Mouse (Mus musculus) T-helper 1 cell (primary cell): ENCODE data around the gene Nectin2.

Experiments used
- in situ Hi-C: fragments of 300-600 bp; cut with MboI, MseI; formaldehyde crosslinking; loops from one replicate; pipeline ENCODE4 v1.15.1; 2025; ENCODE audit warnings: high pct_unique_total_duplicates

Gene Nectin2

DNA sequence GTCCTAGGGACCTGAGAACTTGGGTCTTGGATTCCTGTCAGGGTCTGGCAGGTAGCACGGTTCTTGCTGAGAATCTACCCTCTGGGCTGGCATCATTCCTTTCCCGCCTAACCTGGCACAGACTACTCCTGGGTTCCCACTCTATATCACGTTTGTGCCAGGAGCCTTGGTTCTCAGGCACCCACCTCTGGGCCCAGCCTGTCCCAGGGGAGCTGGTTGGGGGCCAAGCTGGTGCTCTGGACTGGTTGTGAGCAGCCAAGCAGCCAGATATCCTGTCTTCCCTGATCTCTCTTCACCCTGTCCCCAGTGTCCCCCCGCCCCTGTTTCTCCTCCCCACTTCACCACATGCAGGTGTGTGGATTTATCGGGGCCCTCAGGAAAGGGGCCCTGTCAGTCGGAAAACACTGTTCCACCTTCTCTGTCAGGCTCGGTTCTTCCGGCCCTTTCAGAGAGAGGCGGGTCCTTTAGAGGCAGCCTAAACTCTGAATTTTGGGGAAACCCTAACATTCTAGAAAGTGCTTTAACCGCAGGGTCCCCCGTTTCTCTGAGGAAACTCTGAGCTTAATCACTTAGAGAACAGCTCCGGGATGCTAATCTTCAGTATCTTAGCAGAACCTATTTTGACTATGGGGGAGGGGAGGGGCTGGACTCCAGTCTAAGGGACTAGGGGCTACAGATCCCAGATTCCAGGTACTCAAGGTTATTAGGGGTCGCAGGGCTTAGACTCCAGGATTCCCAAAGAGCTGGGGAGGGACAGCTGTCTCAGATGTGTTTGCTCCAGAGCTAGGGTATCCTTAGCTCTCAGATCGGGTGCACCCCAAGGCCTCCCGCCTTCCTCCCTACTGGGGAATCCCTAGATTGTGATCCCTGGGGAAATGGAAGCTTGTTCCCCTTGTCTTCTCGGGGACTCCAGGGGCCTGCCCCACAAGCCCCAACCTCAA is 19.4 kb upstream of the Nectin2 start:
- in situ Hi-C loops, result no loop called here

DNA sequence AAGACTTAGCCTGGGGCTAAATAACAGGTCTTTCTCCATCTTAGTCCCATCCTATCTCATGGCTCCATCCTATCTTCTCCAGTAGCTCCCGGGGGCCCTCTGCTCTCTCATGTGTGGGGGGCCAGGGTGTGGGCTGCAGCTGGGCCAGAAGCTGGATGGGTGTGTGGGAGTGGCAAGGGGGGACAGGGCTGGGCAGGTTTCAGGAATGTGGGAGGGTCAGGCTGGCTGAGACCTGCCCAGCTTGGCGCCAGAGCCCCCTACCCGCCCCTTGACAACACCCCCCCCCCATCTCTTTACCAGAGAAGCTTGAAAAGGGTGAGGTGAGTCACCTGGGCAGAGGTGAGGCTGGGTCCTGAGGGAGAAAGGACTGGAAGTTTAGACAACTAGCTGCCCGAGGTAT is 18.7 kb upstream of the Nectin2 start:
- in situ Hi-C loops, result no loop called here

DNA sequence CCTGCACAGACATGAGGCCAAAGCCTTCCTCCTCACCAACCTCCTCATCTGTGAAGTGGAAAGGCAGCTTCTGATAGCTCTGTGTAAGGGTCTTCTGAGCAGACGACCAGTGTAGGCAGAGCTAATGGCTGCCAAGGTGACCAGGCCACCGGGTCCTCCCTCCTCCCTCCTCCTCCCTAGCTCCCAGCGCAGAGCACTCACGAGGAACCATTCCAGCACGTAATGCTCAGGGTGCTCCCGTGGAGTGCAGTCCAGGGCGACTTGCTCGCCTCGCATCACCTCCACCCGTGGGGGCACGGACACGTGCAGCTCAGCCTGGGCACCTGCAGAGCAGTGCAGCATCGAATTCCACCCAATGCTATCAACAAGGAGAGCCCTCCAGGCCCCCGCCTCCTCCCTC is 18.0 kb upstream of the Nectin2 start:
- in situ Hi-C loops, result no loop called here

DNA sequence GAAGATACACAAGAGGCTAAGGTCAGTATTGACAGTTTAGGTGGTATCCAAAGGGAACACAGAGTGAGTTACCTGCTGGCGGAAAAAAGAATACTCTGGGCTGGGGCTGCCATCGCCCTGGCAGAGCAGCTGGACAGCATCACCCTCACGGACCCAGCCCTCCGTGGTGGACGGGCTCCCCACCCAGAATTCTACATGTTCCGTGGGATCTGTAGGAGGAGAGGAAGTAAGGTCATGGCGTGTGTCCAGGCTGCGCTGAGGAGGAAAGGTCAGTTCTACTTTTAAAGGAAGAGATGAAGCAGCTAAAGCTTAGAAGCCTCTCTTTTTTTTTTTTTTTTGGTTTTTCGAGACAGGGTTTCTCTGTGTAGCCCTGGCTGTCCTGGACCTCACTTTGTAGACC is 14.3 kb upstream of the Nectin2 start:
- in situ Hi-C loops, result no loop called here

DNA sequence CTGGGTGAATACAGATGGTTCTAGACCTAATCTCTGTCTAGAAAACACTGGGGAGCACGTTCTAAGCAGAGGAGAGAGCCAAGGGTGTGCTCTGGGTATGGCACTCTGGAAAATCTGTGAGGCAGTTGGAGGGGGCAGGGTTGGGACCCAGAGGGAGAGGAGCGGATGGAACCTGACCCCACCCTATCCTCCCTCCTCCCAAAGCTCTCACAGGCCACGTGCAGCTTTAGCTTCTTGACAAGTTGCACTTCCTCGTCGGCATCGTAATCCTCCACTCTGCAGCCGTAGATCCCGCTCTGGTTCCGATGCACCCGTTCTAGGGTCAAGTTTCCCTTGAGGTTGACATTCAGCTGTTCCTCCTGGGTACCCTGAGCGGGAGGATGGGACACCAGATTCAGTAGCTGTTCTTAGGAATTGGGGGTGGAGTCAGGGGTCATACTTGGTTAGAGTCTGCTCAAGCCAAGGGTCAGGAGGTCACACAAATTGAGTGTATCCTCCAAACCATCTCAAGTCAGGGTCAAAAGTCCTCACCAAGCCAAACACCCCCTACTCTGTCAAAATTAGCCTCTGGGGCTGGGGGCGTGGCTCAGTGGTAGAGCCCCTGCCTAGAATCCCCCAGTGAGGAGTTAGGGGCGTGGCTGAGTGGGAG is 13.7 kb upstream of the Nectin2 start:
- in situ Hi-C loops, result no loop called here

DNA sequence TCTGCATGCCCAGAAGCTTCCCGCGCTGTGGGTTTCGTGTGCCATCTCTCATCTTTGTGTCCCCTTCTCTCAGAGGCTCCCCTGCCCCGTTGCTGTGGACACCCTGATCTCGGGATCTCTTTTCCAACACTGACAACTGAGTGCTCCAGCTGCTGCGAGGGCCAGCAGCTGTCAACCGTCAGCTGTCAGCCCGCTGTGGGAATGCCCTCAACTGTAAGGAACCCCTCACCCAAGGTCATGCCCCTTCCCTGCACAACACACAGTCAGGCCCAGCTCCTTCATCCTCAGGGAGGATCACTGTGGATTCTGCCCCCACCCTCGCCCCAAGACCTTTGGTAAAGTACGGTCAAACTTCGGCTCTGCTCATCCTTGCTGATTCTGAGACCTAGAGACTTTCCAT is 12.0 kb upstream of the Nectin2 start:
- in situ Hi-C loops, result no loop called here

DNA sequence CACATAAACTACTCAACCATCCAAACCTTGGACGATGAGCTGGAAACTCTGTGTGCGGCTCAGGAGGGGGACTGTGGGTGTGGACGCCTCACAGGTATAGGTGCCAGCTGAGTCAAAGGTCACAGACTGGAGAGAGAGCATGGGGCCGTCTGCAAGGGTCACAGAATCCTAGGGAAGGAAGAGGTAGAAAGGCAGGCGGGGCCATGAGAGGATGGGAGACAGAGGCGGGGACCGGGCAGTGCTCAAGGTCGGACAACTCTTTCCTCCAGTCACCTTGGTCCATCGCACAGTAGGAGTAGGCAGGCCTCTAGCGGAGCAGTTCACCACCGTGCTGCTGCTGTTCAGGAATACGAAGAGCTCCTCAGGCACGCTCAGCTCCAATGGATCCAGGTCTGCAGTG is 9.7 kb upstream of the Nectin2 start:
- in situ Hi-C loops, result no loop called here

DNA sequence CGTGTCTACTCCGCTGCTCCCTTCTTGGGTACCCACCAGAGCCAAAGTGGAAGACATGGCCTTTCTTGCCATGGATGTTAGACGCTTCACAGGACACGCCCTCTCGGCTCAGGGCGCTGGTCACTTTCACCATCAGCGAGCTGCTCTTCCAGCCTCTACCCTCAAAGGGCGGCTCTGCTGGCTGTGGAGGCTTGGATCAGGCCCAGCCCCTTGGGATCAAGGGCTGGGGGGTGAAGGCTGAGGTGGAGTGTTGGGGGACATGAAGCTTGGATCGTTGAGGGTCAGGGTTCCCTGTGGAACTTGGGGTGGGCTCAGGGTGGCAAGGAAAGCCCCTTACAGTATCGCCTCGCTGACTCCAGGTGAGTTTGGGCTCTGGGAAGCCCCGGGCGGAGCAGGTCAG is 8.3 kb upstream of the Nectin2 start:
- in situ Hi-C loops, result no loop called here

DNA sequence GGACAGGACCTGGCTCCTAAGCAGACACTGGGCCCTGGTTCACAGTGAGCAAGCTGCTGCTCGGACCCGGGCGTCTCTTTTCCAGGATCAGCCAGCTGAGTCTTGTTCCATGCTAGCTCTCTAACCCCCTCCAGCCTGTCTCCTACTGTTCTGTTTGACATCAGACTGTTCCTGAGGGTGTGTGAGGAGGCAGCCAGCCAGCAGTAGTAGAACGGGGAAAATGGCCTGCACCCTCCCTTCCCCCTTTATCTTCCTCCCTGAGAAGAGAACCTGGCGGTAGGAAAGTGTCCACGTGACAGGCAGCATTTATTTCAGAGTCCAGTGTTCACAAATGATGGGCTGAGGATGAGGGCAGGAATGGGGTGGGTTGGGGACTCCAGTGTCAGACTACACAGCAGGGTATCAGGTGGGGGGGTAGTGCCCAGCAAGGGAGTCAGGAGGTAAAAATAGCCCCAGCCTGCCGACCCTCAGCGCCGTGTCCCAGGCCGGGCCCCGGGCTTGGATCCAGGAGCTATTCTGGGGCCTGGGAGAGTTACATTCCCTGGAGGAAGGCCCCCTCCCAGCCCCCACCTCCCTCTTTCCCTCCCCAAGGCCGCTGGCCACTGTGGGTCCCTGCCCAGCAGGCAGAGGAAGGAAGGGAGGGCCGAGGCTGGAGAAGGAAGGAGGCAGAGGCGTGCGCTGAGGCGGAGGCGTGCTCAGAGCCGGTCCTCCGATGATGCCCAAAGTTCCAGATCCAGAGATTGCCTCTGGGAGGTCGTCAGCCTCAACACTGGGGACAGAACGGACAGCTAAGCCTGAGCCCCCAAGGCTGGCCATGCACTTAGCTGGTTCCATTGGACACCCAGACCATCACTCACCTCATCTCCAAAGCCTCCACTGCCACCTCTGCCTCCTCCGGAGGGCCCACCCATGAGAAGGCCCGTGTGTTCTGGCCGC is 5.8 kb upstream of the Nectin2 start:
- in situ Hi-C loops, result no loop called here

DNA sequence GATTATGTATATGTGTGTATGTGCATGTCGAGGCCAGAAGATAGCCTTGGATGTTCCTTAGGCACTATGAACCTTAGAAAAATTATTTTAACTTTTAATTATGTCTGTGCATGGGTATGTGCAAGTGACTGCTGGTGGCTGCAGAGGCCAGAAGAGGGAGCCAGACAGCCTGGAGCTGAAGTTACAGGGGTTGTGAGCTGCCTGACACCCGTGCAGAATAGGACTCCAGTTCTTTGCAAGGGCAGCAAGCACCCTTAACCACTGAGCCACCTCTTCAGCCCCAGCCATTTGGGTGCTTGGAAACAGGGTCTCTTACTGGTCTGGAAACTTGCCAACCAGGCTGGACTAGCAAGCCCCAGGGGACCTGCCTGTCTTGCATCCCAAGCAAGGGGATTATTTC is 4.7 kb upstream of the Nectin2 start:
- in situ Hi-C loops, result no loop called here

DNA sequence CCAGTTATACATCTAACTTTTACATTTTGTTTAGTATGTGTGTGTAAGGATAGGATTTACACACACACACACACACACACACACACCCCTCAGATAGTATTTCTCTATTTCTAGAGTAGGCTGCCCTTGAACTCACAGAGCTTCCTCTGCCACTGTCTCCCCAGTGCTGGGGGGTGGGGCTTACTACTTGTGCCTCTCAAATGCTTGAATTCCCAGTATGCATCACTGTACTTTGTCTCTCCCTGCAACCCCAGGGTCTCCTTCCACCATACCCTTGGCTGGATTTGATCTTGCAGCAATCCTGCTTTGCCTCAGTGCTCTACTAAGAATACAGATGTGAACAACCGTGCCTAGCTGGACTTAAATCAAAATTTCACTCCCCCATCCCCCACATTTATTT is 3.8 kb upstream of the Nectin2 start:
- in situ Hi-C loops, result loop anchor here (5.0 kb wide), 1 partner anchor 33 kb away; no protein-coding TSS in a partner anchor

DNA sequence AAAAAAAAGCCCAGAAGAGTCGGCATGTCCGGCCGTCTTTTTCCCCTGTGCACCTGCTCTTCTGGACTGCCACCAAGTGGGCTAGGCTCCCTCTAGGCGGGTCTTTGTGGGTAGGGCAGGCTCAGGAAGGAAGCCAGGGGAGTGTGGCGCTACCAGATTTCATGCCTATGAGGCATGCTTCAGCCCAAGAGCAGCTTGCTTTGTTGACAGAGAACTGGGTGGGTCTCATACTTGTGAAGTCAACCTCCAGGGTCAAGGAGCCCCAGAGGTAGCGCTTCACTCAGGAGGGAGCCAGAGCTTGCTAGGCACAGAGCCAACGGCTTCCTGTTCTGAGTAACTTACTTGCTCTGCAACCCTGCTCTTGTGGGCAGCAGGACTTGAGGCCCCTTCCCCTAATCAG is 3.3 kb upstream of the Nectin2 start:
- in situ Hi-C loops, result loop anchor here (5.0 kb wide), 1 partner anchor 34 kb away; no protein-coding TSS in a partner anchor

DNA sequence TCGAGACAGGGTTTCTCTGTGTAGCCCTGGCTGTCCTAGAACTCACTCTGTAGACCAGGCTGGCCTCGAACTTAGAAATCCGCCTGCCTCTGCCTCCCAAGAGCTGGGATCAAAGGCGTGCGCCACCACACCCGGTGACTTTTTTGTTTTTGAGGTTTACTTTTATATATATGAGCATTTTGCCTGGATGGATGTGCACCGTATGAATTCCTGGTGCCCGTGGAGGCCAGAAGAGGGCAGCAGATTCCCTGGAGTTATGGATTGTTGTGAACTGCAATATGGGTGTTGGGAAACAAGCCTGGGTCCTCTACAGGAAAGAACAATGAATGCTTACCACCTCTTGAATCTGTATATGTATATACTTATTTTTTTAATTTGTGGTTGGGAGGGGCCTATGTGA is 2.4 kb upstream of the Nectin2 start:
- in situ Hi-C loops, result loop anchor here (5.0 kb wide), 1 partner anchor 35 kb away; no protein-coding TSS in a partner anchor

DNA sequence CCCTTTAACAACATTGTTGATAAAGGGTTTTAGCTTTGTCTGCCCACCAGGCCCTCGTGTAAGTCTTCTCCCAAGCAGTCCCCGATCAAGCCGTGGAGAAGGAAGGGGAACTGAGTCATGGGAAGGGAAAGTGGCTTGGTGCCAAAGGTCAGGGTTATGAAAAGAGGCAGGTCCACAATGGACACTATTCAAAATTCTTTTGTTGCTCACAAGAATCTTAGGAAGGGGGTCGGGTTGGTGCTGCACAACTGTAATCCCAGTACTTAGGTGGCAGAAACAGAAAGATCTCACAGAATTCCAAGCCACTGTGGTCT is 744 bp upstream of the Nectin2 start:
- in situ Hi-C loops, result loop anchor here (5.0 kb wide), 1 partner anchor 36 kb away; no protein-coding TSS in a partner anchor

DNA sequence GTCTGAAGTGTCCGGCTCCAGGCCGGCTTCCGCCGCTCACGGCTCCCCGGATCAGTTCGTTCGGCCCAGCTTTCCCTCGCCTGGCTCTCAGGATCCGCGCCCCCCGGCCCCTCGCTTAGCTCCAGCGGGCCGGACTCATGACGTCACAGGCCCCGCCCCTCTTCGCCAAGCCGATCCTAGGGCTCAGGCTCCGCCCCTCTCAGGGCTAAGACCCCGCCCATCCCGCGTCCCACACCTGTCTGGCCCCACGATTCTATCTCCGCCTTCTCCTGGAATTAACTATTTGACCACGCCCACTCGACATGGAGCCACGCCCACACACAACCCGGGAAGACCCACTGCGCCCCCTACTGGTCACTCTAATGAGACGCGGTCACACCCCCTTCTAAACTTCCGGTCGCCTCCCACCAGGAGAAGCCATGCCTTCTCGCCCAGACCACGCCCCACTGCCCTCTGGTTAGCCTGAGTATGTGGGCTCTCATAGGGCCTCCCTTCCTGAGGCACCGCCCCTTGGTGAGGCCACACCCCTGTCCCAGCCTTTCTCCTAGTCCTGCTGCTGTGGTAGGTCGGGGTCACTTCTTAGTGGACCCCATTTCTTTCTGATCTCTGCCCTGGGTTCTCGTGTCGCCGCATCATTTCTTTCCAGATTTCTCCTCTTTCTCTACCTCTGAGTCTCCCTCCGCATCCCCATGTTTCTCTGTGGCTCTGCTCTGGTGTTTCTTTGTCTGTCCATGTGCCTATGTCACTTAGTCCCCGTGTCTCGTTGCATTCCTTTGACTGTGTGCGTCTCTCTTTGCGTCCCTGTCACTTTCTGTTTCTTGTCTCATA is 680 bp downstream of the Nectin2 start:
- in situ Hi-C loops, result loop anchor here (5.0 kb wide), 1 partner anchor 38 kb away; no protein-coding TSS in a partner anchor

DNA sequence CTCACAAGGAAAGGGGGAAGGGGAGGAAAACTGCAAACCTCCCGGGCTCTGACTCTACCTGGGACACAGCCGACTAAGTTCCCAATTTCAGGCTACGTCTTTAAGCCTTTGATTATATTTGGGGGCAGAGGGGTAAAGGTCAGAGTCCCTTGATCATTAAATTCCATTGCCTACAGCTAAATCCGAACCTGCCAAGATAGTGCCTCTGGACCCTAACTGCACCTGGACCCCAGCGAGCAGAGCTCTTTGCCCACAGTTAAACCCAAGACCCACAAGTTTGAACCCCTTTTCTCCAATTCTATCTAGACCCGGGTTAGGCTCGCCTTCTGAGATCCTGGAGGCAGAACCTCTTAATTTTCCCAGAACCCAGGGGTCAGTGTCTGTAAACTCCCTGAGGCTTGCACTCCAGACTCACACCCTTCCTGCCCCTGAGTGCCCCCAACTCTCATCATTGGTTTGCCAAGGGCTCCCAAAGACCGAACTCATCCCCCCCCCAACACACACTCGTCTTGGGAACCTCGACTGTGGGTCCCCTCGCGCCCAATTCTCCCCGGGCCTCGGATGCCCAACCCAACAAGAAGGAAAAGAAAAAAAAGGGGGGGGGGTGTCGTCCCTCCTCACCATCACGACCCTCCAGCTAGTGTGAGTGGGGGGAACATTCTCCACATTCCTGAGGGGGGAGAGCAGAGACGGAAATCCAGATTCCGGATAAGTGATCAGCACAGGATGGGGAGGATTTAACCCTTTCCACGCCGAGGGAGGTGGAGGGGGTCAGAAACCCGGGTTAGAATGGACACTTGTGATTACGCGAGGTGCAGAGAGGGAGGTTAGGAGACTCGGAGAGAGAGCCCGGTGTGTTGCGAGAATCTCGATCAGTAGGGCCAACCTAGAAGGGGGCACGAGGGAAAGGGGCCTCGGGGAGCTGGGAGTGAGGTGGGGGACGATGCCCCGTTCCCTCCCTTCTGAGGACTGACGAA is 1.8 kb downstream of the Nectin2 start:
- in situ Hi-C loops, result no loop called here

DNA sequence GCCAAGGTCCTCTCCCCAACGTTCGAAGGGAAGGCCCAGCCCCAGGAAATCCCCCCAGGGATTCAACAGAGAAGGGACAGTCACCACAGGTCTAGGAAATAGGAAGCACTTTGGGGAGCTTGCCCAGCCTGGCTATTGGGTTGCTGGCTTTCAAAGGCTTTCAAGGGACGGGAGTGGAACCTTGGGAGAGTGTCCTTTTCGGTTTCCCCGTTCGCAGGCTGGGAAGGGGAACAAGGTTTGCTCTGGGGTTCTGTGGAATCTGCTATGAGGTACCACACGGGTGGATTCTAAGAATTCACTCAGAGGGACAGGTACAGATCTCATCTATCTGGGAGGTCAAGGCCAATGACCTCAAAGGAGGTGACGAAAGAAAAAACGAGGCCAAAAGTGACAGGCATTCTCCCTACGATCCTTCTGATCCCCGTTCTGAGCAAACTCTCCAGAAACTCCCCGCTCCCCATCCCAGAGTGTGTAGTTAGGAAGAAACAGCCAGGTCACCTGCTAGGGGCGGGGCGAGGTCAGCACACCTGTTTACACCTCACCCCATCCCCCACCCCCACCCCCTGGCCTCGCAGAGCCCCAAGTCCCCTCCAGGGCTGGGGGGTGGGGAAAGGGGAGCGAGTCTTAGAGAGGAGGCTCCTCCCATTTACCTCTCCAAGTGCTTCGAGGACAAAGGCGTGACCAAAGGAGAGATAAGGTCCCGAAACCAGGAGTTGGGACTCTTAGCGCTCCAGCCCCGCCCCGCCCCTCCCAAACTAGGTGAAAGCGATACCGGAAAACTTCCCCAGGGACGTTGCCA is 2.7 kb downstream of the Nectin2 start:
- in situ Hi-C loops, result no loop called here

DNA sequence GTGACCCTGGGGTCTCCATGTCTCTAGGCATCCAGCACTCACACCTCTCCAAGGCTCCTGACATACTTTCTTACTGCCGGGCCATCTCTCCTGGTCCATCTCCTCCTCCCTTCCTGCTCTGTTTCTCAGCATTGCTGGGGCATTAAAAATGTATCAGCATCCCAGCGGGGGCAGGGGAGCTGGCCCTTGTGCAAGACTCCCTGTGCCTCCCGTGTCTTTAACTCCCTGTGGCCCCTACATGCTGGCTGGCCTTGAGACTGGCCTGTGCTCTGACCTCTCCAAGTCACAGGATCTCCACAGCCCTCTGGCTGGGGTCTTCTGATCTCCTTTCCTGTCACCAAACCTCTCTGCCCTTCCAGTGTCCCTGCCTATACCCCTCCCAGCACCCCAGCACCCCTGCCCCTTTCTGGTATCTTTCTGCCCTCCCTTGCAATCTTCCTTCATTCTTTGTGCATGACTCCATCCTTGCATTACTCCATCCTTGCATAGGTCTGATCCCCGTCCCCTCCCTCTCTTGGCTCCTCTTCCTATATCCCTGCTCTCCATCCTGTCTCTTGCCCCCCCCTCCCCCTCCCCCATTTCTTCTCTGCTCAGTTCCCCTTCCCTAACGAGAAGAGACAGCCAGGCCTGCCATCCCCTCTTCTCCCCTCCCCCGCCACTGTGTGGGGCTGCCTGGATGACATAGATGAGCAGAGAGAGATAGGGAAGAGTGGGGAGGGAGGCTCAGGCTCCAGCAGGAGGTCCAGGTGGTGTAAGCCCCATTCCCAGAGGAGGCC is 3.7 kb downstream of the Nectin2 start:
- in situ Hi-C loops, result no loop called here
